Mouse (Mus musculus): ENCODE measurements at regions not wholly inside any gene's neighbourhood (a gene's known extent, or its start where the extent isn't known, plus 50 kb on each side); places are given as distances from the start of the nearest gene placed in this dataset.

DNA sequence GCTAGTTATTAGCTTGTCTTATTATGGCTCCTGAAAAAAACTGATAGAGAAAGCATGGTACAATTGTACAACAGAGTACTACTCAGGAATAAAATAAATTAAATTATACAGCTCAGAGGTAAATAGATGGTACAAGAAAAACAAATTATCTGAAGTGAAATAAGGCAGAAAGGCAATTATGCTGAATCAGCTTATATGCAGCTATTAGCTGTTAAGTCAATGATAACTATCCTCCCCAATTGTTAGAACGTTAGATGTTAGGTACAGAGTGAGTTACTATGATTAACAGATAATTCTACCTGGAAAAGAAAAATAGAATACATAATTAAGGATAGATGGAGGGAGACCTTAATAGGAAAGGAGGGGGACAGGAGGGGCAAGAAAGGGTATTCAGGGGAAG, 696.0 kb upstream of the Ins1 start:
- TF ChIP-seq ZNF384 (IDR thresholded peaks at IDR 0.05; ENCODE audit: low read depth, low read length) (no peak), ZC3H11A (IDR thresholded peaks at IDR 0.05; ENCODE audit: borderline replicate concordance, low read depth, low read length) (no peak)

Measured in ES-E14 (cell line).